Mouse (Mus musculus): ENCODE measurements around the gene Pdzd4. TPM values are rescaled to one million over a fixed set of nuclear protein-coding genes. Genes with fewer than 3 reads are reported as not detected.

Gene Pdzd4
- polyA plus RNA-seq, 1 experiment from 2014 or later, result 1.0 TPM

DNA sequence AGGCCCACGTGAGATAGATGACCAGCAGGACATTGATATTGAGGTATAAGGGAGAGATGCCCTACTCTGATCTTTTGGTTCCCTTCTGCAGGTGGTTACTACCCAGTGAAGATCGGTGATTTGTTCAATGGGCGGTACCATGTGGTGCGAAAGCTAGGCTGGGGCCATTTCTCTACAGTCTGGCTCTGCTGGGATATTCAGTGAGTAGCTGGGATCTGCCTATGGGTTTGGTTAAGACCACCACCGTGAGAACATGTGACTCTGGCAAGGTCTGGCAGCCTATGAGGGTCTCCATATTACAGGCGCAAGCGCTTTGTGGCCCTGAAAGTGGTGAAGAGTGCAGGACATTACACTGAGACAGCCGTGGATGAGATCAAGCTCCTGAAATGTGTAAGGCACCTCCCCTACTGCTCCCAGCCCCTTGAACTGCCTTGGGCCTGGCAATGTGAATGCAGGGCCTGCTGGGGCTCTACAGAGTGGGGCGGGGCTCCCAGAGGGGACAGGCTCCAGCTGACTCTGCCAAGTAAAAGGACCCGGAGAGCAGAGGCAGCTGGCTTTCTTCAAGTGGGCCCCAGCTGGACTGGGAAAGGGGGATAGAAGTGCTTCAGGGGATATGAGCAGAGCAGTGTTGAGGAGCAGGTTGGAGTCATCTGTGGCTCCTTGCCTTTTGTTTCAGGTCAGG is 49.8 kb downstream of the Pdzd4 start:
- Histone ChIP-seq H3K4me1 (replicated peaks) (no peaks in the 10 kb centered on the region), H3K9me3 (no peaks in the 10 kb centered on the region), H3K27ac (no peak overlapping the region; the same call in 1 of the 2 replicates), H3K4me3 (no peak overlapping the region), H3K36me3 (peaks cover 35% of the 10 kb centered on the region), H3K27me3 (ENCODE audit: insufficient read depth, poor library complexity, severe bottlenecking) (peaks cover 3% of the 10 kb centered on the region; the same call in 1 of the 2 replicates)
- WGBS, result 69% methylated on average over 10 of the region's 10 CpGs
- peak; percentile 9 for DNase-seq (ENCODE audit: low spot score)

DNA sequence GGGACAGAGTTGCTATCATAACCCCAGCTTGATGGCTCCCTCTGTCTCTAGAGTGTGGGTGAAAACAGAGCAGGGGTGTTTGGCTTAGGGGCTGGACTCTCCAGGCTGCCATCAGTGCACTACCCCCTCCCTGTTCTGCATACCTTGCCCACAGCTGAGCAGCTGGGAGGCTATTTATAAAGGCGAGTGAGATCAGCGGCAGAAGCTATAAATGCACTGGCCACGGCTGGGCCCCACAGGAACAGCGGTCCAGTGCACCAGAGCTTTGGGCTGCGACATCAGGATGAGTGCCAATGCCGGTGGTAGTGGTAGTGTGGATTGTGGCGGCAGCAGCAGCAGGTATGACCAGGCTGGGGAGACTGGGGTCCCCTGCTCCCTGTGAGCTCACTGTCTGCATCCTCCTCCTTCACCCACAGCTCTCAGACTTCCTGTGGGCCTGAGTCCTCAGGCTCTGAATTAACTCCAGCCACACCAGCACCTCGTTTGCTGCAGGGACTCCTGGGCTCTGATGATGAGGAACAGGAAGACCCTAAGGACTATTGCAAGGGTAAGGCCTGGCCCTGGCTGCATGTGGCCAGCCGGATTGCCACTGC is 50.5 kb downstream of the Pdzd4 start, which contains the start of gene Srpk3:
Srpk3 (plus strand) TSS at position 238 of the 593 bp plus-strand sequence.
- Histone ChIP-seq H3K4me3 (no peak within 1 kb of the TSS), H3K36me3 (peaks cover 29% of the 10 kb centered on the region), H3K4me1 (replicated peaks) (no peaks in the 10 kb centered on the region), H3K27ac (peak within 1 kb of the TSS; percentile 23; the same call in 1 of the 2 replicates), H3K27me3 (ENCODE audit: insufficient read depth, poor library complexity, severe bottlenecking) (peaks cover 3% of the 10 kb centered on the region; the same call in 1 of the 2 replicates), H3K9me3 (no peaks in the 10 kb centered on the region)
- WGBS, result 74% methylated on average over 9 of the region's 9 CpGs
- no peak for DNase-seq (ENCODE audit: low spot score)

DNA sequence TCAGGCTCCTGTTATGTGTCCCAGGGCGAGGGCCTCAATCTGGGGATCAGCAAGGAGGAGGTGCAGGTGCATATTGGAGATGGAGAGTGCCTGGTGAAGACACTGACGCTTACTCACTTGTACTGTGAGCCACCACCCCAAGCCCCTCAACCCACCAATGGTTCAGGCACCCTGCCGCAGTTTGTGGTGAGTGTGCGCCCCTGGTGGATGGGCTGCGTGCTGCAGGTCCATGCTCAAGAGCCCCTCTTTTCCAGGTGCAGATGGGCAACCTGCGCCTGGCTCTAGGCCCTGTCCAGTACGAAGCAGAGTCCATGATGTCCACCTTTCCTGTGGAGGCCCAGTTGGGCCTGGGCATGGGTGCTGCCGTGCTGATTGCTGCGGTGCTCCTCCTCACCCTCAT is 57.5 kb downstream of the Pdzd4 start:
- 56% methylated on average over 9 of the region's 9 CpGs for WGBS
- Histone ChIP-seq H3K9me3 (no peaks in the 10 kb centered on the region), H3K27me3 (ENCODE audit: insufficient read depth, poor library complexity, severe bottlenecking) (peaks cover 6% of the 10 kb centered on the region; the same call in 1 of the 2 replicates), H3K27ac (no peak overlapping the region), H3K4me1 (replicated peaks) (no peaks in the 10 kb centered on the region), H3K4me3 (no peak overlapping the region), H3K36me3 (no peaks in the 10 kb centered on the region)
- DNase-seq (ENCODE audit: low spot score), result peak; percentile 13

DNA sequence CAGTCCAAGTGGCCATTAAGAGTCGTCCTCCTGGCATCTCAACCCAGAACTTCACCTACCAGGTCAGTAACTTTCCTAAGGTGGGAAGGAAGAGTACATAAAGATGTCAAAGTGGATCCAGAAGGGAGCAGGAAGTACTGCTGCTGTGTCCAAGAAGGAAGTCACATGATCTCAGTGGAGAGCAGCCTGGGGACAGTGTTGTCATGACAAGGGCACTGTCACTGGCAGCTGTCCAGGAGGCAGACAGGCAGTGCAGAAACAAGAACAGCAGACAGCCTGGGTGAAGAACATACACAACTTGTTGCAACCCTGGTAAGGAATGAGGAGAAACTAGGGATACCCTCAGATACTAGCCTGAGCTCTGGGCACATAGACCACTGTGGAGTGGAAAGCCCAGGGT is 59.5 kb downstream of the Pdzd4 start:
- peaks cover 4% of the 10 kb centered on the region; the same call in 1 of the 2 replicates for H3K27me3 ChIP-seq (ENCODE audit: insufficient read depth, poor library complexity, severe bottlenecking)

DNA sequence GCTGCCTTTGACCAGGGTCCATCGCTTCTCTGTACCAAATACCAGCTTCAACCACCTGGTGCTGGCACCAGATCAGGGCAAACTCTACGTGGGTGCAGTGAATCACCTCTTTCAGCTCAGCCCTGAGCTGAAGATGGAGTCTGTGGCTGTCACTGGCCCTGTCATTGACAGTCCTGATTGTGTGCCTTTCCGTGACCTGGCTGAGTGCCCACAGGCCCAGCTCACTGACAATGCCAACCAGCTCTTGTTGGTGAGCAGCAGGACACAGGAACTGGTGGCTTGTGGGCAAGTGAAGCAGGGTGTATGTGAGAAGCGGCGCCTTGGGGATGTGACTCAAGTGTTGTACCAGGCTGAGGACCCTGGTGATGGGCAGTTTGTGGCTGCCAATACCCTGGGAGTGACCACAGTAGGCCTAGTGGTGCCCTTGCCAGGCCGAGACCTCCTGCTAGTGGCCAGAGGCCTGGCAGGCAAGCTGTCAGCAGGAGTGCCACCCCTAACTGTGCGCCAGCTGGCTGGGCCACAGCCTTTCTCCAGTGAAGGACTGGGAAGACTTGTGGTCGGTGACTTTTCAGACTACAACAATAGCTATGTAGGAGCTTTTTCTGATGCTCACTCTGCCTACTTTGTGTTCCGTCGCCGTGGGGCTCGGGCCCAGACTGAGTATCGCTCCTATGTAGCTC is 66.0 kb downstream of the Pdzd4 start:
- DNase-seq (ENCODE audit: low spot score), result no peak
- Histone ChIP-seq H3K27ac (no peak overlapping the region), H3K4me1 (replicated peaks) (0 out of 2 replicates have a peak, but pooled peaks cover 6% of the 10 kb centered on the region), H3K27me3 (ENCODE audit: insufficient read depth, poor library complexity, severe bottlenecking) (no peaks in the 10 kb centered on the region), H3K9me3 (no peaks in the 10 kb centered on the region), H3K4me3 (no peak overlapping the region), H3K36me3 (no peaks in the 10 kb centered on the region)
- 85% methylated on average over 13 of the region's 13 CpGs for WGBS

More for the DNA sequence above, 59.5 kb downstream of the Pdzd4 start:
- no peaks in the 10 kb centered on the region for H3K4me1 ChIP-seq (replicated peaks)
- DNase-seq (ENCODE audit: low spot score), result no peak
- 74% methylated on average over 1 of the region's 1 CpGs for WGBS
- no peak overlapping the region for H3K4me3 ChIP-seq
- no peaks in the 10 kb centered on the region for H3K9me3 ChIP-seq
- H3K27ac ChIP-seq, result no peak overlapping the region
- no peaks in the 10 kb centered on the region for H3K36me3 ChIP-seq

DNA sequence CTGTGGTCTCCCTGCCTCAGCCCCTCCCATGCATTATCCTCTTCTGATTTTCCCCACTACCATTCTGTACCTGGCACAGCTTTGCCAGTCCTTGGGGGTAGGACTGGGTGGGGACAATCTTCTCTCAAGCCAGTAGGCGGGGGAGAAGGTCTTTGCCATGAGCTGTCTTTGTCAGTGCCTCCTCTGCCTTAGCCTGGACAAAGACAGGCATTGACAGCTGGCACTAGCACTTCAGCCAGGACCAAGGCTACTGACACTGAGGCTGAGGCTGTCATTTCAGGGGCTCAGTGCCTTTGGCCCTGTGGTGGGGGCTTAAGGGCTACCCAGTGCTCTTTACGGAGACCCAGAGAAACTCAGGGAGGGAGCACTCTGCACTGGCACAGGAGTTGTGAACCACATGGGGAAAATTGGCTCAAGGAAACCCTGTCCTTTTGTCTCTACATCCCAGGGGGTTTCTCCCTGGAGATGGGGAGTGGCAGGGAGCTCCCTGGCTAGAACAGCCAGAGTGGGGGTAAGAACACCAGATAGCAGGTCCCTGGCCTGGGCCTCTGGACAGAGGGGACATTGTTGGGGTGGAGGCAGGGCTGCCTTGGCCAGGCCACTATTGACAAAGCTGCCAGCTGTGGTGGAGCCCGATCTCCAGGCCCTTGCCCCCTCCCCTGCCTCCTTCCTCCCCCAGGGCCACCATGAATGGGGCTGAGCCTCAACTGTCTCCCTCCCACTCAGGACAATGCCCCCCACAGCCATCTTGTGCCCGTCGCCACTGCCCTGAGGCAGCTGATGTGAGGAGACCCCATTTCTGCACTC is 68.2 kb downstream of the Pdzd4 start, which contains the start of gene Plxnb3:
Plxnb3 (plus strand) TSS at position 757 of the 807 bp plus-strand sequence.
- Histone ChIP-seq H3K27me3 (ENCODE audit: insufficient read depth, poor library complexity, severe bottlenecking) (no peaks in the 10 kb centered on the region), H3K4me3 (no peak within 1 kb of the TSS), H3K36me3 (no peaks in the 10 kb centered on the region), H3K9me3 (no peaks in the 10 kb centered on the region), H3K27ac (no peak within 1 kb of the TSS), H3K4me1 (replicated peaks) (0 out of 2 replicates have a peak, but pooled peaks cover 6% of the 10 kb centered on the region)
- no peak for DNase-seq (ENCODE audit: low spot score)
- WGBS, result 71% methylated on average over 5 of the region's 5 CpGs

DNA sequence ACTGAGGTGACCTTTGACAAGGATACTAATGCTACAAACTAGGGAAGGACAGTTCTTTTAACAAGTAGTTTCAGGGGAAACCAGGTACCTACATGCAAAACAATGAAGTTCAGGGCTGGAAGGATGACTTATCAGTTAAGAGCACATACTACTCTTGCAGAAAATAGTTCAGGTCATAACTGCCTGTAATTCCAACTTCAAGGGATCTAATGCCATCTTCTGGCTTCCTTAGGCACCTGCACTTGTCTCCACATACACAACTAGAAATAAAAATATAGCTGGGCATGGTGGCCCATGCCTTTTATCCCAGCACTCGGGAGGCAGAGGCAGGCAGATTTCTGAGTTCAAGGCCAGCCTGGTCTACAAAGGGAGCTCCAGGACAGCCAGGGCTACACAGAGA is 75.8 kb downstream of the Pdzd4 start:
- DNase-seq (ENCODE audit: low spot score), result no peak
- H3K4me1 ChIP-seq (replicated peaks), result no peaks in the 10 kb centered on the region
- no peaks in the 10 kb centered on the region for H3K9me3 ChIP-seq
- 88% methylated on average over 1 of the region's 1 CpGs for WGBS
- no peak overlapping the region for H3K27ac ChIP-seq
- H3K27me3 ChIP-seq (ENCODE audit: insufficient read depth, poor library complexity, severe bottlenecking), result no peaks in the 10 kb centered on the region
- H3K4me3 ChIP-seq, result no peak overlapping the region
- no peaks in the 10 kb centered on the region for H3K36me3 ChIP-seq

DNA sequence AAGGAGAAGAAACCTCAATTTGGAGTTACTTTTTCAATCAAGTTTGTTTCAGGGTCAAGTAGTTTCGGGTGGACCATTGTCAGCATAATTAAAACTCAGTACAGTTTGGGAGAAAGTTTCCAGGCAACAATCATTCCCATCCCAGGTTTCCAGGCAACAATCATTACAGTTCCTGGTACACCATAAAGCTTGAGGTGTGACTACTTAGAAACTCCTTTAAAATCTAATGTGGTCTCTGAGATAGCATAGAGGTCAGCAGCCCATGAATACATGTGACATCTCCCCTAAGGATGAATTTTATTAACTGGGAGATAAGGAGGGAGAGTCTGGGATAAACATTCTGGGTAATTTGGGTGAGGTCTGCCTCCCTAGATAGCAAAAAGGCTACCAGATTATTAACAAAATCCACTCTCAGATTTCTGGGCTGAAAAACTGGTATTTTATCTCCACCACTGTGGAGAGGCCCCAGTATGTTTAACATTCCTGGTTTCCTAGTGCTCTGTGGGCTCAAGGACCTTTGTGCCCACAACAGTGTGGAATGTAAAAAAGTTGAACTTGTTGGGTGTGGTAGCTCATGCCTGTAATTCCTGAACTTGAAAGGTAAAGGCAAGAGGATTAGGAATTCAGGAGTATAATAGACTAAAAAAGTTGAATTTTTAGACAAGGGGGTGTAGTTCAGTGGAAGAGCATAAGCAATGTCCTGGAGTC is 79.8 kb downstream of the Pdzd4 start:
- no peaks in the 10 kb centered on the region for H3K9me3 ChIP-seq
- H3K36me3 ChIP-seq, result no peaks in the 10 kb centered on the region
- no peaks in the 10 kb centered on the region for H3K4me1 ChIP-seq (replicated peaks)
- H3K27me3 ChIP-seq (ENCODE audit: insufficient read depth, poor library complexity, severe bottlenecking), result no peaks in the 10 kb centered on the region
- no peak for DNase-seq (ENCODE audit: low spot score)
- 74% methylated on average over 1 of the region's 1 CpGs for WGBS
- no peak overlapping the region for H3K27ac ChIP-seq
- no peak overlapping the region for H3K4me3 ChIP-seq

Other genes starting within 250 kb of the Pdzd4 start
- 32.9 and 49.2 TPM in 2 replicates for gene Dusp9, start 185.6 kb downstream of the Pdzd4 start, polyA plus RNA-seq (2016; fragmentation: Nextera tagmentation; extraction: Ambion mirVana)
- 7.6 and 12.9 TPM in 2 replicates for gene Pnck, start 164.9 kb downstream of the Pdzd4 start, polyA plus RNA-seq (2016; fragmentation: Nextera tagmentation; extraction: Ambion mirVana)
- gene Slc6a8, start 151.8 kb downstream of the Pdzd4 start, polyA plus RNA-seq (2016; fragmentation: Nextera tagmentation; extraction: Ambion mirVana), result 5.0 and 5.6 TPM in 2 replicates
- gene Bcap31, start 108.8 kb downstream of the Pdzd4 start, polyA plus RNA-seq (2016; fragmentation: Nextera tagmentation; extraction: Ambion mirVana), result 144 and 164 TPM in 2 replicates
- gene Abcd1, start 108.4 kb downstream of the Pdzd4 start, polyA plus RNA-seq (2016; fragmentation: Nextera tagmentation; extraction: Ambion mirVana), result 10.7 and 14.1 TPM in 2 replicates
- gene Plxnb3, start 67.9 kb downstream of the Pdzd4 start, polyA plus RNA-seq (2016; fragmentation: Nextera tagmentation; extraction: Ambion mirVana), result 0.10 and 0.19 TPM in 2 replicates
- 1.3 and 1.8 TPM in 2 replicates for gene Srpk3, start 50.6 kb downstream of the Pdzd4 start, polyA plus RNA-seq (2016; fragmentation: Nextera tagmentation; extraction: Ambion mirVana)
- 181 and 204 TPM in 2 replicates for gene Idh3g, start 38.1 kb downstream of the Pdzd4 start, polyA plus RNA-seq (2016; fragmentation: Nextera tagmentation; extraction: Ambion mirVana)
- gene Ssr4, start 37.9 kb downstream of the Pdzd4 start, polyA plus RNA-seq (2016; fragmentation: Nextera tagmentation; extraction: Ambion mirVana), result 121 and 140 TPM in 2 replicates
- gene Avpr2, start 67.1 kb upstream of the Pdzd4 start, polyA plus RNA-seq (2016; fragmentation: Nextera tagmentation; extraction: Ambion mirVana), result 0.16 TPM in 1 of 2 replicates, not detected in the other
- 13.4 and 26.1 TPM in 2 replicates for gene L1cam, start 71.1 kb upstream of the Pdzd4 start, polyA plus RNA-seq (2016; fragmentation: Nextera tagmentation; extraction: Ambion mirVana)
- 2.2 TPM in 2 replicates for gene Arhgap4, start 96.9 kb upstream of the Pdzd4 start, polyA plus RNA-seq (2016; fragmentation: Nextera tagmentation; extraction: Ambion mirVana)
- gene Naa10, start 97.0 kb upstream of the Pdzd4 start, polyA plus RNA-seq (2016; fragmentation: Nextera tagmentation; extraction: Ambion mirVana), result 148 and 159 TPM in 2 replicates
- gene Renbp, start 105.9 kb upstream of the Pdzd4 start, polyA plus RNA-seq (2016; fragmentation: Nextera tagmentation; extraction: Ambion mirVana), result 20.6 and 25.8 TPM in 2 replicates
- 77.2 and 77.7 TPM in 2 replicates for gene Hcfc1, start 141.4 kb upstream of the Pdzd4 start, polyA plus RNA-seq (2016; fragmentation: Nextera tagmentation; extraction: Ambion mirVana)
- gene Irak1, start 198.9 kb upstream of the Pdzd4 start, polyA plus RNA-seq (2016; fragmentation: Nextera tagmentation; extraction: Ambion mirVana), result 53.3 and 60.6 TPM in 2 replicates

Data from hindbrain, embryonic 10.5 days (tissue).